Mouse (Mus musculus): ENCODE results near the gene Enpp1. TPM values are rescaled to one million over a fixed set of nuclear protein-coding genes. Genes with fewer than 3 reads are reported as not detected.
A peak's percentile ranks its signal among the peaks of the same experiment; 100 is the strongest.

Enpp1 gene
- polyA plus RNA-seq, 1 experiment from 2014 or later, result 2.0 TPM

DNA sequence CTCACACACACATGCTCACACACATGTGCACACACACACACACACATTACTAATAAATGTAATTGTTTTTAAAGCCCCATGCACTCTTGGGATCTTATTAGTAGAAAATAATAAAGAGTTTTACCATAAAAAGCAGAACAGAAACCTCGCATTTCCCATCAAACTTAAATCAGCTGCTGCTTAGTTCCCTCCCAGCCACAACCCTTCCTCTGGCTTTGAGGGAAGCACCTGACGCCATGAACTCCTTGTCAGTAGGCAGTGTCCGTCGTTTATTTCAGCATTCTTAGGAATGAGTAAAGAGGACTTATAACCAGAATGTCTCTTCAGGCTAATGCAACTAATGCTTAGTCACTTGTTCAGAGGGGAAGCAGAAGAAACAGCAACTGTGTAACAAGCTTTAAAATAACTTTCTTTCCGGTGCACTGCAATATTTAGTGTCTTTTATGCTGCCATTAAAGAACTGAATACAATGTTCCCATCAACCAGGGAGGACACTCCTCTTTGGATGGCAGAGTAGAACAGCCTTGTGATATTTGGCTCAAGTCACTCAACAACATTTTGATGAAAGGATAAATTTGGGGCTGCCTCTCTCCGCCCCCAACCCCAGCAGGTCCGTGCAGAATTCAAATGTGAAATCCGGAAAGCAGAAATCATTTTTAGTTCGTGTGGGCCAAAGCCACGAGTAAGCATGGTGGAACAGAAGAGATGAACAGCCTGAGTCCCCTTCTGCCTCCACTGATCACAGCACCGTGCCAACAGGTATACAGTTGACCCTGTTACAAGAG lies 69.0 kb downstream of the Enpp1 start:
- no peaks in the 10 kb centered on the region for H3K9me3 ChIP-seq
- H3K4me1 ChIP-seq, result no peaks in the 10 kb centered on the region; the same call in none of the 2 replicates
- H3K27me3 ChIP-seq (replicated peaks), result no peaks in the 10 kb centered on the region
- no peak overlapping the region for H3K4me3 ChIP-seq
- H3K36me3 ChIP-seq, result no peaks in the 10 kb centered on the region
- H3K9ac ChIP-seq, result no peak overlapping the region
- H3K4me2 ChIP-seq (replicated peaks), result no peak overlapping the region
- H3K27ac ChIP-seq, result no peak overlapping the region
- ATAC-seq (ENCODE audit: low FRiP score, low read depth), result no peak
- WGBS, result 88% methylated on average over 11 of the region's 11 CpGs

DNA sequence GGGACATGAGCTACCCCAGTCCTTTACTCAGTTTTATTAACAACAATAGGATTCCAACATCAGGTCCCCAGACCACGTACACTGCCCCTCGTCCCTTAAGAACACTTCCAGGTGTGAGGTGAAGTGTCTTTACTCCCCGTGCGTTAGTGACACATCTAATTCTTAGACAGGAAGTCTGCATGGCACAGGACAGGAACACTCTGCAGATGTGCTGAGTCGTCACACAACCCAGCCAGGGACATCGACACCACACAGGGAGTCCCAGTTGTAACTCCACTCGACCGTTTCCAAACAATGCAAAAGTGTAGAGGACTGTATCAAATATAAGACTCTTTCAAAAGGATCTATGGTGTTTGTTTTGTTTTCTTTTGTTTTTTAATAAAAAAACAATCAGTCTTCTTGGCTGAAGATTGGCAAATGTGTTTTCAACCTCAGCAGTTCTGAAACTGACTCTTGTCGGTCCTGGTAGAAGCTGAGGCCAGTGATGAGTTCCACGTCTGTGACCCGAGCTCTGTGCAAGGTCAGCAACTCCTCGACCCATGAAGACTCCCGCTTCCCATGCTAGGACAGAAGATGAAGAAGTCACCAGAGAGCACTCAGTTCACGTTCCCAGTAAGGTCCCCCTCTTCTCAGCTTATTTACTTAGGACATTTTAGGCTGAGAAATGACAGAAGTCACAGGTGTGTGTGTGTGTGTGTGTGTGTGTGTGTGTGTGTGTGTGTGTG lies 70.4 kb downstream of the Enpp1 start:
- 69% methylated on average over 14 of the region's 14 CpGs for WGBS
- no peak overlapping the region for H3K27ac ChIP-seq
- no peaks in the 10 kb centered on the region for H3K27me3 ChIP-seq (replicated peaks)
- no peak for ATAC-seq (ENCODE audit: low FRiP score, low read depth)
- H3K4me2 ChIP-seq (replicated peaks), result no peak overlapping the region
- H3K4me3 ChIP-seq, result no peak overlapping the region
- H3K9me3 ChIP-seq, result no peaks in the 10 kb centered on the region
- no peaks in the 10 kb centered on the region; the same call in none of the 2 replicates for H3K4me1 ChIP-seq
- no peaks in the 10 kb centered on the region for H3K36me3 ChIP-seq
- H3K9ac ChIP-seq, result no peak overlapping the region

DNA sequence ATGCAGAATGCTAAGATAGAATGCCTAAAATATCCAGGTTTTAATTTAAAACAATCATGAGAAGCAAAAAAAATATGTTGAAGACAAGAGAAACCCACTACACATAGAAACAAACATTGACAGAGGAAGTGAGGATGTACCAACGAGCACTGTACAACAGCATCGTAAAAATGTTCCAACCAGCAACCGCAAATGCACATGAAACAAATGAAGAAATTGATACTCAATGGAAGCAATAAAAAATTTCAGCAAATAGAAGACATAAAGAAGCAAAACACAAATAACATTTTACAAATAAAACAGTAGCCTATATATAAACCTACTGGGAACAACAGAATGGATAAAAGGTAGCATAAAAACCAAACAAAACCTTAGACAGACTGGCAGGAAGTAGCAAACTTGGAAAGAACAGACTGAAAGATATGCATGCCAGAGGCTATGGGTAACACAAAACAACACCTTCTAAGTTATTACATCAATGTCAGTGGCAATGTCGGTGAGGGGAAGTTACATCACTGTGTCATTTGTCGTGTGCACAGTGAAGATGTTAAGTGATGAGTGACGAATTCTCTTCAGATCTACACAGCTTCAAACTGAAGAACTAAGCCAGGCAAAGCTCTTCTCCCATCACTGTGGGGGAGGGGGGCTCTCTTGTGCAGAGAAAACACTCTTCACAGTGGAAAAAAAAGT lies 71.6 kb downstream of the Enpp1 start:
- Histone ChIP-seq H3K9ac (no peak overlapping the region), H3K4me2 (replicated peaks) (no peak overlapping the region)
- no peak for ATAC-seq (ENCODE audit: low FRiP score, low read depth)

DNA sequence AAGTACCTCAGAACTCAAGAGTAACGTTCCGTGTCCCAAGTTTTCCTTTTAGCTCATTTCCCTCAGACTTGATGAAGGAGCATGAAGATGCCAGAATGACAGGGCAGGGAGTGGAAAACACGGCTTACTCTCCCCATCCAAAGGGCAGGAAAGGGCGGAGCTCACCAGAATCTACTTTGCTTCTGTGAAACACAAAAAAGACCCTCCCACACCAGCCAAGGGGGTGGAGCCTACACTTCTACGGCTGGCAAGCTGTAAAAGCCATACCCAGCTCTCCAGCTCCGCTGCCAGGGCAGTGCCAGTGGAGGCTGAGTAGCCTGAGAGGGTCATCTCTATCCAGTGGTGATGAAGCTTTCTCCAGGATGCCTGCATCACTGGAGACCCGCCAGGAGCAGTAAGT lies 72.4 kb downstream of the Enpp1 start:
- no peaks in the 10 kb centered on the region for H3K9me3 ChIP-seq
- H3K4me1 ChIP-seq, result no peaks in the 10 kb centered on the region; the same call in none of the 2 replicates
- ATAC-seq (ENCODE audit: low FRiP score, low read depth), result no peak
- H3K9ac ChIP-seq, result no peak overlapping the region
- no peak overlapping the region for H3K4me2 ChIP-seq (replicated peaks)
- WGBS, result 63% methylated on average over 7 of the region's 7 CpGs
- H3K4me3 ChIP-seq, result no peak overlapping the region
- H3K27me3 ChIP-seq (replicated peaks), result no peaks in the 10 kb centered on the region
- no peak overlapping the region for H3K27ac ChIP-seq
- H3K36me3 ChIP-seq, result no peaks in the 10 kb centered on the region

More for the DNA sequence above, 71.6 kb downstream of the Enpp1 start:
- 83% methylated on average over 6 of the region's 6 CpGs for WGBS
- no peak overlapping the region for H3K4me3 ChIP-seq
- no peaks in the 10 kb centered on the region for H3K36me3 ChIP-seq
- H3K27me3 ChIP-seq (replicated peaks), result no peaks in the 10 kb centered on the region
- no peaks in the 10 kb centered on the region; the same call in none of the 2 replicates for H3K4me1 ChIP-seq
- no peak overlapping the region for H3K27ac ChIP-seq
- no peaks in the 10 kb centered on the region for H3K9me3 ChIP-seq

DNA sequence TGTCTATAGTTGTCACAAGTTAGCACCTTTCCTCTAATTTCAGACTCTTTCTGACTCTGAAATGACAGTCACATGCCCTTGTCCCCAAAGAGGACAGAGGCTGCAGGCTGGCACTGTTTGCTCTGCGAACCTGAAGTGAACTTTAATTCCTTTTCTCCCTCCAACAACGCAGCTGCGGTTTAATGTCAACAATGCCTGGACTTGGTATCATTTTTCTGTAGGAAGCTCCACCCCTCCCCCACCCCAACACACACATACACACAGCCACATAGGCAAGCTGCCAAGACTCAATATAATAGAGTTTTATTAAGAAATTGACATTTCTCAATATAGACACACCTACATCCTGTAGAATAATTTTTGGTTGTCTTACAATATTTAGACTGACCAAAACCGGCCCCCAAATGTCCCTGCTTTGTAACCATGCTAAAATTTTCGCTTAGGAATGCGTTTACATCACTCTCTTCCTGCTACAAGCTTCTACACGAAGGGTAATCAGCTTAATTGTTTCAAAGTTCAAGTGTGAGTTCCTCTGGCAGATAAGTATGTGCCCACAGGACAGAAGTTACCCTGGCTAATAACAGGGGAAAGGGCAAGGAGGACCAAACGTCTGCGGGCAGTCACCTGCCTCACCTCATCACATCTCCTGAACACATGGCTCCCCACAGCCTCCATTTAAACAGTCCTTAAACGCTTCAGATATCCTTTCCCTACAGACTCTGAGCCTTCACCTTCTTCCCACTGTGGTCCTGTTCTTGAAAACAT lies 73.5 kb downstream of the Enpp1 start:
- 68% methylated on average over 10 of the region's 10 CpGs for WGBS
- Histone ChIP-seq H3K4me2 (replicated peaks) (no peak overlapping the region), H3K4me1 (no peaks in the 10 kb centered on the region; the same call in none of the 2 replicates), H3K27ac (no peak overlapping the region), H3K9me3 (no peaks in the 10 kb centered on the region), H3K27me3 (replicated peaks) (no peaks in the 10 kb centered on the region), H3K36me3 (no peaks in the 10 kb centered on the region), H3K9ac (no peak overlapping the region), H3K4me3 (no peak overlapping the region)
- ATAC-seq (ENCODE audit: low FRiP score, low read depth), result no peak

DNA sequence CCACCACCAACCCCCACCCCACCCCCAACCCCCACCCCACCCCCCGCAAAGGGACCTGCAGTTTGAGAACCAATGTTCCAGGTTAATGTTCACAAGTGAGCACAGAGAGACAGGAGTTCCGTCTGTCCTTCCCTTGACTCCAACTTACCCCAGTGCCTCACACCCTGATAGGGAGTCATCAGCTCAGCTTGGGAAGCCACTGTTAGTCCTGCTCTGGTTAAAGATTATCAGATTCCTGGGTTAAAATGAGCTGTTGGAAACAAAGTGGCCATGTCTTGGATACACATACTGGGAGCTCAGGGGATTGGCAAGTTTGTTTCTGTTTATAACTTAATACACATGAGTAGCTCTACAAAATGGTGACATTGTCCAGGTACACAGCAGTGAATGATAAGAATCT lies 75.0 kb downstream of the Enpp1 start:
- Histone ChIP-seq H3K27me3 (replicated peaks) (no peaks in the 10 kb centered on the region), H3K4me2 (replicated peaks) (no peak overlapping the region), H3K36me3 (no peaks in the 10 kb centered on the region), H3K9me3 (no peaks in the 10 kb centered on the region), H3K4me3 (no peak overlapping the region), H3K9ac (no peak overlapping the region), H3K27ac (no peak overlapping the region), H3K4me1 (no peaks in the 10 kb centered on the region; the same call in none of the 2 replicates)
- WGBS, result 92% methylated on average over 2 of the region's 2 CpGs
- ATAC-seq (ENCODE audit: low FRiP score, low read depth), result no peak

DNA sequence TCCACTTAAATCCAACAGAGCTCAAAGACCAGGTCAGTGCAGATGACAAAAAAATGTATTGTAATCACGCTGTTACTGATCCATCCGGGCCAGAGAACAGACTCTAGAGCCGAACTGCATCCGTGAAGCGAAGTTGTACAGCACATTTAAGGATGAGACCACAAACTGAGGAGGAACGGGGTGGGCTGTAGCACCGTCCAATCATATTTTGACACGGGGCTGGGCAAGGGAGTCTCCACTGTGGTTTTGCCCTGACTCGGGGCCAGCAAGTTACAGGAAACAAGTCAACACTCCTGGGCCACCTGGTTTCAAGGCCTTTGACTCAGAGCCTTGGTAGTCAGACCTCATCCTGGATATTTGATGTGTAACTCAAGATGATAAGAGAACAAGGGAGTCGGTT lies 76.1 kb downstream of the Enpp1 start:
- WGBS, result 93% methylated on average over 10 of the region's 10 CpGs
- H3K4me2 ChIP-seq (replicated peaks), result no peak overlapping the region
- H3K9ac ChIP-seq, result no peak overlapping the region
- H3K36me3 ChIP-seq, result no peaks in the 10 kb centered on the region
- H3K4me1 ChIP-seq, result no peaks in the 10 kb centered on the region; the same call in none of the 2 replicates
- H3K4me3 ChIP-seq, result no peak overlapping the region
- H3K27ac ChIP-seq, result no peak overlapping the region
- H3K9me3 ChIP-seq, result no peaks in the 10 kb centered on the region
- no peak for ATAC-seq (ENCODE audit: low FRiP score, low read depth)
- no peaks in the 10 kb centered on the region for H3K27me3 ChIP-seq (replicated peaks)

DNA sequence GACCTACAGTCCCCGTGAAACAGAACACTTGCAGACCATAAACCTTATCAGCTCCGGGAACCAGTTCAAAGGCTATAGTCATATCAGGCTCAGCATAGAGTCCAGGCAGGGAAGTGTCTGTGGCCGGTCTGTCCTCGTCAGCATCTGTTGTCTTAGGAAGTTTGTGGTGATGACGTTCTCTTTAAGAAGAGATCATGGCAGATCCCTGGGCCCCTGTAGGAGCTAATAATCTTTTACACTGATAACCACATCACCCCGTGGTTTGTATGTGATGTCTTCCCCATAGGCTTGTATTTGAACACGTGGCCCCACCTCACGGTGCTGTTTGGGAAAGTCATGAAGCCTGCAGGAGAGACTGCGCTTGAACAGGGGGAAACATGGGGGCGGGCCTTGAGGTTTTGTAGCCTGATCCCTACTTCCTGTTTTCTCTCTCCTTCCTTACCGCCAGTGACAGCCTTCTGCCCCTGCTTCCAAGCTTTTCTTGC lies 76.6 kb downstream of the Enpp1 start:
- no peak for ATAC-seq (ENCODE audit: low FRiP score, low read depth)
- WGBS, result 81% methylated on average over 11 of the region's 11 CpGs
- no peak overlapping the region for H3K4me2 ChIP-seq (replicated peaks)
- no peaks in the 10 kb centered on the region for H3K27me3 ChIP-seq (replicated peaks)
- H3K4me3 ChIP-seq, result no peak overlapping the region
- no peaks in the 10 kb centered on the region for H3K36me3 ChIP-seq
- no peak overlapping the region for H3K27ac ChIP-seq
- no peaks in the 10 kb centered on the region for H3K9me3 ChIP-seq
- no peak overlapping the region for H3K9ac ChIP-seq
- H3K4me1 ChIP-seq, result no peaks in the 10 kb centered on the region; the same call in none of the 2 replicates

DNA sequence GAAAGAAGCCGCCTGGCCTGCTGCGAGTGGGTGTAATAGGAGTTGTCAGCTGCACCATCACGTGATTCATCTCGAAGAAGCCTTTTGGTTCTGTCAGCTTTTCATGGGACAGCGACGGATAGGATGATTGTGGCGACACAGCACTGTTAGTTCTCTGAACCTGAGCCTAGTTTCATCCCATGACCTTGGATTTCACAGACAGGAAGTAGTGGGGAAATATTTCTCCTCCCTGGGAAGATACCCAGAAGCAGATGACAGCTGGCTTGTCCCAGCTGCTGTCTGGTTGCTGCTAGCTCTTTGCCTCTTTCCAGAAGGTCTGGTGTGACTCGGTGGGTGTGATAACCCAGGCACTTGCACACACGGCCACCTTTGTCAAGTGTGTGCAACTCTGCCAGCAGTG lies 77.7 kb downstream of the Enpp1 start:
- 81% methylated on average over 9 of the region's 9 CpGs for WGBS

DNA sequence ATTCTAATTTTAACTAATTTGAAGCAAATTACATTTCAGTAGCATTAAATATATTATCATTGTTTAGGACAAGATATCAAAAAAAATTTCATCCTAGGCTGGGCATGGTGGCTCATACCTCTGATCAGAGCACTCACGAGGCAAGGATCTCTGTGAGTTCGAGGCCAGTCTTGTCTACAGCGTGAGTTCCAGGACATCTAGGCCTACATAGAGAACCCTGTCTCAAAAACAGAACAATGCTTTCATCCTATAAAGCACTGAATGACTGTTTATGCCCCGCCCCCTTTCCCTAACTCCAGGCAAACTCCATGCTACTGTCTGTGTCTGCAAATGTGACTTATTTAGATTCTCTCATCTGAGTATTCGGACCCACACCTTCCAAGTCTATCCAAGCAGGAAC lies 80.8 kb downstream of the Enpp1 start:
- Histone ChIP-seq H3K36me3 (no peaks in the 10 kb centered on the region), H3K27me3 (replicated peaks) (no peaks in the 10 kb centered on the region), H3K4me1 (no peaks in the 10 kb centered on the region), H3K27ac (no peak overlapping the region), H3K9ac (no peak overlapping the region), H3K4me2 (replicated peaks) (no peak overlapping the region), H3K4me3 (no peak overlapping the region), H3K9me3 (no peaks in the 10 kb centered on the region)
- WGBS, result 91% methylated on average over 5 of the region's 5 CpGs
- peak; percentile 51; the same call in 1 of the 2 replicates for ATAC-seq (ENCODE audit: low FRiP score, low read depth)

More for the DNA sequence above, 77.7 kb downstream of the Enpp1 start:
- H3K27me3 ChIP-seq (replicated peaks), result no peaks in the 10 kb centered on the region
- no peaks in the 10 kb centered on the region for H3K36me3 ChIP-seq
- H3K27ac ChIP-seq, result no peak overlapping the region
- no peak for ATAC-seq (ENCODE audit: low FRiP score, low read depth)
- no peak overlapping the region for H3K4me3 ChIP-seq
- H3K4me2 ChIP-seq (replicated peaks), result no peak overlapping the region
- H3K4me1 ChIP-seq, result no peaks in the 10 kb centered on the region; the same call in 1 of the 2 replicates
- no peak overlapping the region for H3K9ac ChIP-seq
- H3K9me3 ChIP-seq, result no peaks in the 10 kb centered on the region

DNA sequence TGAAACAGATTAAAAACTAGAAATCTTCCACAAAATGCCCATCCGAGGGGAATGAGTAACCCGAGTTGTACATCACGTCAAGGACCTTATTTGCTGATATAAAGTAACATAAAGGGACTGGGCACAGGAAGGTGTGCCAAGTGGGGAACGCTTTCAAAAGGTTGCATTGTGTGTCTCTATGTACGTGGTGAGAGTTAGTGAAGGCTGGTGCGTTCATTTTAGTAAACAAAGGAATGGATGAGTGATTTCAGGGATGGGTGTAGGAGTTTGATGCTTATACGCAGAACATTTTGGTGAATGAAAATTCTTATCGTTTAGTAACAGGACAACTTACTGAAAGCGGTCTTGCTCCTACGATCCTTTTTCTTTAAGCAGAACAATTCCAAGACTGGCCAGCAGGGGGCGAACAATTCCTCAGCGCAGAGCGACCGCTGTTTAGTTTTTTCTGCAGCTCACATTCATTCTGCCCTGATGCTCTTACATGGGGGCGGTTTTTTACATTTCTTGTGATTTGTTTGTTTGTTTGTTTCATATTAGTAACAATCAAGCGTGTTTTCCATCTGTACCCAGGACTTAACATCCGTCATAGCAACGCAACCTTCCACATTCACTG lies 81.4 kb downstream of the Enpp1 start:
- WGBS, result 29% methylated on average over 18 of the region's 18 CpGs
- H3K27ac ChIP-seq, result no peak overlapping the region
- no peaks in the 10 kb centered on the region for H3K27me3 ChIP-seq (replicated peaks)
- peak; percentile 41; the same call in 1 of the 2 replicates for ATAC-seq (ENCODE audit: low FRiP score, low read depth)
- no peak overlapping the region for H3K9ac ChIP-seq
- H3K4me1 ChIP-seq, result no peaks in the 10 kb centered on the region
- no peaks in the 10 kb centered on the region for H3K36me3 ChIP-seq
- no peak overlapping the region for H3K4me3 ChIP-seq
- peak overlapping the region; percentile 41; the same call in 1 of the 2 replicates for H3K4me2 ChIP-seq (replicated peaks)
- no peaks in the 10 kb centered on the region for H3K9me3 ChIP-seq
